Mouse (Mus musculus): ENCODE measurements around the gene Smad1. TPM values are rescaled to one million over a fixed set of nuclear protein-coding genes. Genes with fewer than 3 reads are reported as not detected.

Gene Smad1
- polyA plus RNA-seq, 1 experiment from 2014 or later: 38.3 TPM

DNA sequence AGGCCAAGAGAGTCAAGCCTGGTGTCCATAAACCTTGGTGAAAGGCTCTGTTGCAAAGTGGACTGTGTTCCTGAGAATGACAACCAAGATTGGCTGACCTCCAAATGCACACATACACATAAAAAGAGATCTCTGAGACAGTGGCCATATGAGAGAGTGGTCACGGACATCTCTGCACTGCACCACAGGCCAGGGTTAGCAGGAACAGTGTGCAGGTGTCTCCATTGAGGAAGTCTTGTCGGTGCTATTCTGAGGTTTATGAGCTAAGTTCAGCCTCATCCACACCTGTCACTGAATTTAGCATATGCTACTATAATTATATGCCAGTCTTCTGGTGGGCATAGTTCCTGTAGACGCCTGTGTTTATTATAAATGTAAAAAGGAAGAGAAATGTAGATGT lies 33.6 kb downstream of the Smad1 start:
- H3K9me3 ChIP-seq (ENCODE audit: low read length): no peaks in the 10 kb centered on the region
- H3K9ac ChIP-seq (replicated peaks; ENCODE audit: low read length): no peak overlapping the region
- H3K27ac ChIP-seq (ENCODE audit: low read length): no peak overlapping the region
- WGBS: 93% methylated on average over 3 of the region's 3 CpGs
- no peak for ATAC-seq (ENCODE audit: low FRiP score, low TSS enrichment)
- peaks cover 25% of the 10 kb centered on the region for H3K36me3 ChIP-seq (ENCODE audit: insufficient read depth, low read length)
- H3K4me1 ChIP-seq (ENCODE audit: insufficient read depth, low read length): peaks cover 45% of the 10 kb centered on the region
- no peaks in the 10 kb centered on the region for H3K27me3 ChIP-seq (ENCODE audit: insufficient read depth, low read length)
- H3K4me2 ChIP-seq (replicated peaks; ENCODE audit: low read depth, low read length): no peak overlapping the region
- H3K4me3 ChIP-seq (ENCODE audit: low read length): no peak overlapping the region

DNA sequence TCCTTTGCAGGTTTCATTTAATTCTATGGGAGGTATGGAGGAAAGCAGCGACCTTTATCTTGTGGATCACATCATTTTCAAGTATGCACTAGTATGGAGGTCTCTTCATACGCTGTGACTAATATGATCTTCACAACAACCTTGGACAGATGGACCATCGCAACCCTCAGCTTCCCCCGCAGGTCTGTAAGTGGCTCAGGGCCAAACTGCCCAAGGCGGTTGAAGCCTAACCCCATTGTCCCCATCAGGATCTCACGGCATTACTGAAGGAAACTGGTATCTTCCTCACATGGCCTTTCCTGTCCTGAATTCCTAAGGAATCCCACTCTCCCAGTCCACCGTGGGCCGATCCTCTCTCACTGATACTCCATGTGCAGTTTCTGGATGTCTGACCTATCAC lies 34.5 kb downstream of the Smad1 start:
- 83% methylated on average over 8 of the region's 8 CpGs for WGBS
- no peak overlapping the region for H3K4me2 ChIP-seq (replicated peaks; ENCODE audit: low read depth, low read length)
- no peak overlapping the region for H3K4me3 ChIP-seq (ENCODE audit: low read length)
- H3K36me3 ChIP-seq (ENCODE audit: insufficient read depth, low read length): peaks cover 18% of the 10 kb centered on the region
- no peaks in the 10 kb centered on the region for H3K27me3 ChIP-seq (ENCODE audit: insufficient read depth, low read length)
- no peak overlapping the region for H3K27ac ChIP-seq (ENCODE audit: low read length)
- H3K9me3 ChIP-seq (ENCODE audit: low read length): no peaks in the 10 kb centered on the region
- no peak overlapping the region for H3K9ac ChIP-seq (replicated peaks; ENCODE audit: low read length)
- H3K4me1 ChIP-seq (ENCODE audit: insufficient read depth, low read length): peaks cover 53% of the 10 kb centered on the region
- ATAC-seq (ENCODE audit: low FRiP score, low TSS enrichment): no peak

DNA sequence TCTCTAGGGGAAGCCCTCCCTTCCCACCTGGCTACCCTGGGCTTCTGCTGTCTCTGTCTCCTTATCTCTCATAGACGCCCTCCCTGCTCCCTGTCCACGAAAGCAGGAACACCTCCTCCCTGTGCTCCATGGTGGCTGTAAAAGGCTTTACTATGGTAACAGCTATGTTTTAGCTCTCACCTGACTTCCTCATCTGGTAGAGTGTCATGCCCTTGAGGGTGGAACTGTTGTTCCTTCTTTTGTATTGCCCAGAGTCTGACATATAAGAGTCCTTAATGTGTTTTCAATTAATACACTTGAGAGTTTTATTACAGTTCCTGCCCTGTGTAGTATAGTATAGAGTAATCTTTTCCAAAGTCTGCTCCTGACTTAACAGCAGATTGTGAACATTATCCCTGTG lies 36.9 kb downstream of the Smad1 start:
- Histone ChIP-seq H3K4me2 (replicated peaks; ENCODE audit: low read depth, low read length) (no peak overlapping the region), H3K36me3 (ENCODE audit: insufficient read depth, low read length) (peaks cover 16% of the 10 kb centered on the region), H3K4me3 (ENCODE audit: low read length) (no peak overlapping the region), H3K9me3 (ENCODE audit: low read length) (no peaks in the 10 kb centered on the region), H3K27ac (ENCODE audit: low read length) (no peak overlapping the region), H3K27me3 (ENCODE audit: insufficient read depth, low read length) (no peaks in the 10 kb centered on the region), H3K4me1 (ENCODE audit: insufficient read depth, low read length) (peaks cover 34% of the 10 kb centered on the region), H3K9ac (replicated peaks; ENCODE audit: low read length) (no peak overlapping the region)
- ATAC-seq (ENCODE audit: low FRiP score, low TSS enrichment): 0 out of 2 replicates have a peak, but pooled peaks have one; percentile 24
- WGBS: 56% methylated on average over 2 of the region's 2 CpGs

DNA sequence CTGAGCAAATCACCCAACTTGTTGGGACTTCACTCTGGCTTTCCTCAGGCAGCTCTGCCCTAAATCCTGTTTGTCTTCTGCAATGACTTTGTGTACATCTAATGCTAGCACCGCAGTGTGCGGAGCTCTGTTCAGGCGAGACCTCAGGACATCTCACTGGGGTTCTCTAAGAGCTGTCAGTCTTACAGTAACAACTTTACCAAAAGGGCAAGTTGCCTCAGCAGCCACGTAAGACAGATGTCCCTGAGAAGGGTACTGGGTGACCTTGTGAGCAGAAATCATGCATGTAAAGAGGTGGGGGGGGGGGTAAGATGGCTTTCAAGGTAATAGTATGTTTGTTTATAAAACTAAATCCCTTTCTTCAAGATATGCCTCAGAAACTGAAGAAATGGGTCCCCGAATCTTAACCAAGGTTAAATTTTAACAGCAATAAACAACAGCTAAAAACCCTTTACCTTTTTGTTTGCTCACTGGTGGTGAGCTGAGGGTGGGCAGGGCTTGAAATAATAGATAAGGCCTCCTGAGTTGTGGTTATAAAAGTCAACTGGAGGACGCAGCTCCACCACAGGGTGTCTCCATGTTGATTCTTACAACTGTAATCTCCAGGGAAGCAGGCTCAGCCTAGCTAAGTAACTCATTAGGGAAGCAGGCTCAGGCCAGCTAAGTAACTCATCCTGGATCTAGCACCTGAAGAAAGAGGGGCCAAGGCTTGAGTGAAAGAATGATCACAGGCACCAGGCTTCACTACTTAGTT lies 38.4 kb downstream of the Smad1 start:
- H3K27ac ChIP-seq (ENCODE audit: low read length): peak overlapping the region; percentile 67
- no peak overlapping the region for H3K4me3 ChIP-seq (ENCODE audit: low read length)
- no peak overlapping the region for H3K4me2 ChIP-seq (replicated peaks; ENCODE audit: low read depth, low read length)
- peaks cover 30% of the 10 kb centered on the region for H3K4me1 ChIP-seq (ENCODE audit: insufficient read depth, low read length)
- 0 out of 2 replicates have a peak, but pooled peaks have one; percentile 25 for ATAC-seq (ENCODE audit: low FRiP score, low TSS enrichment)
- 0 out of 2 replicates have a peak overlapping the region, but pooled peaks have one; percentile 12 for H3K9ac ChIP-seq (replicated peaks; ENCODE audit: low read length)
- no peaks in the 10 kb centered on the region for H3K9me3 ChIP-seq (ENCODE audit: low read length)
- no peaks in the 10 kb centered on the region for H3K27me3 ChIP-seq (ENCODE audit: insufficient read depth, low read length)
- peaks cover 16% of the 10 kb centered on the region for H3K36me3 ChIP-seq (ENCODE audit: insufficient read depth, low read length)
- 59% methylated on average over 6 of the region's 6 CpGs for WGBS

DNA sequence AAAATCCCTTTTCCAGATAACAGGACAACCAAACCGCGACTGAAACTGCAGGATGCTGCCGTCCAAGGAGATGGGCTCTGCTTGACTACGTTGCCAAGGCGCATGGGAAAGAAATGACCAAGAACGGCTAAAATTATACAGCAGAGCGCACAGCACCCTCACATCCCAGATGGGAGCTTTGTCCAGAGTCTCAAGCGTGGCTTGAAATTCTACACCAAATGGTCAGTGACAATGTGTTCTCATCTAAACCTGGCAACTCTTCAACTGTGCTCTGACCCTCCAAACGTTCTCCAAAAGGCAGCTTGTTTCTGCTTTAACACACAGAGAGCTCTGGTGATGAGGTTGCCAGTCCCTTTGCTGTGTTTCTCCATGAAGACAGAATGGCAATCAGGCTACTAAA lies 39.0 kb downstream of the Smad1 start:
- H3K27ac ChIP-seq (ENCODE audit: low read length): peak overlapping the region; percentile 67
- H3K27me3 ChIP-seq (ENCODE audit: insufficient read depth, low read length): no peaks in the 10 kb centered on the region
- no peak overlapping the region for H3K4me2 ChIP-seq (replicated peaks; ENCODE audit: low read depth, low read length)
- 0 out of 2 replicates have a peak overlapping the region, but pooled peaks have one; percentile 12 for H3K9ac ChIP-seq (replicated peaks; ENCODE audit: low read length)
- H3K9me3 ChIP-seq (ENCODE audit: low read length): no peaks in the 10 kb centered on the region
- H3K4me1 ChIP-seq (ENCODE audit: insufficient read depth, low read length): peaks cover 30% of the 10 kb centered on the region
- peaks cover 13% of the 10 kb centered on the region for H3K36me3 ChIP-seq (ENCODE audit: insufficient read depth, low read length)
- WGBS: 51% methylated on average over 9 of the region's 9 CpGs
- H3K4me3 ChIP-seq (ENCODE audit: low read length): no peak overlapping the region
- ATAC-seq (ENCODE audit: low FRiP score, low TSS enrichment): no peak

DNA sequence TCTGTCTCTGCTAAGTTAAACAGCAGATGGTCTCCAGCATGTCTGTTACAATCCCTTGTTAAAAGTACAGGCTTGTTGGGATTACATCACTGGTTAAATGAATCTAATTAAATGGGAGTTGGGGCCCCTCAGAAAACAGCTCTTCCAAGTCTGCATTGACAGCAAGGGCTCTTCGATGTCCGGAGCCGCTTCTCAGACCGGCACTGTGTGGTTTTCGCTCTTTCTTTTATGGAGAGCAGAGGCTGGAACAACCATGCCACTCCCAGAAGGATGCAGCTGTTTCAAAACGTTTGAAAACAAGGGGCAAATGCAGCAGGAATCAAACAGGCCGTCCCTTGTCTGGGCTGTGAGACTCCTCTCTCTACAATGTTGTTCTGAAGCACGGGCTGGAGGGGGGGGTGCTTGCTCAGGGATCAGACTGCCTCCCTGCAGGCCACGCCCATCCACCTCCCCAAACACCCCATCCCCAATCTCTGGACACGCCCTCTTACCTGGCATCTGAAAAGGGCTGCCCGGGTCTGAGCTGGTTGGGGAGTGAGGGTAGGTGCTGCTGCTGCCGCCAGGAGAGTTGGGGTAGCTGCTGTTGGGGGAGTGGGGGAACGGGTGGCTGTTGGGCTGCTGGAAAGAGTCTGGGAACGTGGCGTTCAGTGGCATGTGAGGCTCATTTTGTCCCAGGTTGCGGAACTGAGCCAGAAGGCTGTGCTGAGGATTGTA lies 43.4 kb downstream of the Smad1 start:
- H3K36me3 ChIP-seq (ENCODE audit: insufficient read depth, low read length): peaks cover 14% of the 10 kb centered on the region; the same call in 1 of the 2 replicates
- H3K9ac ChIP-seq (replicated peaks; ENCODE audit: low read length): no peak overlapping the region
- H3K4me3 ChIP-seq (ENCODE audit: low read length): no peak overlapping the region
- H3K4me1 ChIP-seq (ENCODE audit: insufficient read depth, low read length): peaks cover 10% of the 10 kb centered on the region
- no peak overlapping the region for H3K4me2 ChIP-seq (replicated peaks; ENCODE audit: low read depth, low read length)
- H3K9me3 ChIP-seq (ENCODE audit: low read length): no peaks in the 10 kb centered on the region
- no peak overlapping the region for H3K27ac ChIP-seq (ENCODE audit: low read length)
- H3K27me3 ChIP-seq (ENCODE audit: insufficient read depth, low read length): no peaks in the 10 kb centered on the region
- WGBS: 53% methylated on average over 16 of the region's 16 CpGs
- peak; percentile 43; the same call in 1 of the 2 replicates for ATAC-seq (ENCODE audit: low FRiP score, low TSS enrichment)

DNA sequence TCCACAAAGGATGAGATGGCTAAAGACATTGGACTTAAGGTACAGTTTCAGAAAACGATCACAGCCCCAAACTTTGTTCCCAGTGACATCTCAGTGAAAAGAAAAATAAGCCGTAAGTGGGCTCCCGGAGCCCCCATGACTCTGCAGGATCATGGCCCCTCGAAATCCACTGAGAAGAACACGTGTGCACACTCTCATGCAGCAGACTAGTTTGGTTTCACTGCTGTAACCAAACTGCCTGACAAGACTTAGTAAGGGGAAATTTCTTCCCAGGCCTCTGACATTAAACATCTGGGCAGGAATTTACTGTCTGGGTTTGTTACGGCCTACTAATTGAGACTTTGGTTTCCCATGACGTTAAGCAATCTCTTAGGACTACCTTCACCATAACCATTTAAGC lies 45.3 kb downstream of the Smad1 start:
- H3K27ac ChIP-seq (ENCODE audit: low read length): no peak overlapping the region

DNA sequence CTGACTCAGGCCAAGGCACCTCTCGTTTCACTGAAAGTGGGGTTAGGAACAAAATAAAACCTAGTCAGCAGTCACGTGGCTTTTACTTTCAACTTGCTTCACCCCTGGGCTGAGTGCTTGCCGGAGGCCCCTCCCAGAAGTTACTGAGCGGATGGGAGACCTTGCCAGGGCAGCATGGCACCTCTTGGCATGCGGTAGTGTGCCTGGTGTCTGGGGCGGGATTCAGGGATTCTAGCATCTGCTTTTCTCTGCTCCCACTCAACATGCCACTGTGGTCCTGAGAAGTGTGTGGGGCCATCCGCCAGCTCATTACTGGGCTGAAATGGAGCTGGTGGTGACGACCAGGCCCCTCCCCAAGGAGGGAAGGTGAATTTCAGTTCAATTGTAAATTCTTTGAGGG lies 47.4 kb downstream of the Smad1 start:
- no peaks in the 10 kb centered on the region for H3K9me3 ChIP-seq (ENCODE audit: low read length)
- no peak overlapping the region for H3K9ac ChIP-seq (replicated peaks; ENCODE audit: low read length)
- H3K36me3 ChIP-seq (ENCODE audit: insufficient read depth, low read length): peaks cover 15% of the 10 kb centered on the region
- WGBS: 84% methylated on average over 8 of the region's 8 CpGs
- ATAC-seq (ENCODE audit: low FRiP score, low TSS enrichment): no peak
- no peak overlapping the region for H3K4me3 ChIP-seq (ENCODE audit: low read length)
- no peak overlapping the region for H3K4me2 ChIP-seq (replicated peaks; ENCODE audit: low read depth, low read length)
- no peaks in the 10 kb centered on the region for H3K27me3 ChIP-seq (ENCODE audit: insufficient read depth, low read length)
- H3K4me1 ChIP-seq (ENCODE audit: insufficient read depth, low read length): no peaks in the 10 kb centered on the region
- no peak overlapping the region for H3K27ac ChIP-seq (ENCODE audit: low read length)

More for the DNA sequence above, 45.3 kb downstream of the Smad1 start:
- Histone ChIP-seq H3K9me3 (ENCODE audit: low read length) (no peaks in the 10 kb centered on the region), H3K9ac (replicated peaks; ENCODE audit: low read length) (no peak overlapping the region), H3K4me2 (replicated peaks; ENCODE audit: low read depth, low read length) (no peak overlapping the region), H3K36me3 (ENCODE audit: insufficient read depth, low read length) (peaks cover 14% of the 10 kb centered on the region; the same call in 1 of the 2 replicates), H3K4me1 (ENCODE audit: insufficient read depth, low read length) (no peaks in the 10 kb centered on the region), H3K4me3 (ENCODE audit: low read length) (no peak overlapping the region), H3K27me3 (ENCODE audit: insufficient read depth, low read length) (no peaks in the 10 kb centered on the region)
- whole genome bisulfite sequencing: 60% methylated on average over 7 of the region's 7 CpGs
- ATAC-seq (ENCODE audit: low FRiP score, low TSS enrichment): no peak

DNA sequence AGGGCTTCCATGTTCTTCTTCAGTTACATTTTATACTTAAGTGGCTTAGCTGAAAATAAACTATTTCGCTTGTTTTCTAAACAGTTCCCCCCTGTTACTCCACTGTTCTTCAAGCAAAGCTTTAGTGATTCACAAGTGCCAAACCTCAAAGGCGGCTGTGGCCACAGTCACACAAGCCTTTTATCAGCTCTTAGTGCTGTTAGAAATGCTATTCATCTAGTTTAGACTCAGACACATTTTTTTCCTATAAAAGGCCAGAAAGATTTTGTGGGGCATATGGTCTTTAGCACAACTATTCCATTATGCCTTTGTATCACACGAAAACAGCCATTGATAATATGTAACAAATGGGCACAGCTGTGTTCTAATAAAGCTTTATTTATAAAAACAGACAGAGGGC lies 48.5 kb downstream of the Smad1 start:
- Histone ChIP-seq H3K4me1 (ENCODE audit: insufficient read depth, low read length) (no peaks in the 10 kb centered on the region), H3K4me3 (ENCODE audit: low read length) (no peak overlapping the region), H3K9me3 (ENCODE audit: low read length) (no peaks in the 10 kb centered on the region), H3K27me3 (ENCODE audit: insufficient read depth, low read length) (no peaks in the 10 kb centered on the region), H3K36me3 (ENCODE audit: insufficient read depth, low read length) (peaks cover 22% of the 10 kb centered on the region), H3K4me2 (replicated peaks; ENCODE audit: low read depth, low read length) (no peak overlapping the region), H3K9ac (replicated peaks; ENCODE audit: low read length) (no peak overlapping the region), H3K27ac (ENCODE audit: low read length) (peak overlapping the region; percentile 59; the same call in 1 of the 2 replicates)
- 88% methylated on average over 3 of the region's 3 CpGs for WGBS
- no peak for ATAC-seq (ENCODE audit: low FRiP score, low TSS enrichment)

DNA sequence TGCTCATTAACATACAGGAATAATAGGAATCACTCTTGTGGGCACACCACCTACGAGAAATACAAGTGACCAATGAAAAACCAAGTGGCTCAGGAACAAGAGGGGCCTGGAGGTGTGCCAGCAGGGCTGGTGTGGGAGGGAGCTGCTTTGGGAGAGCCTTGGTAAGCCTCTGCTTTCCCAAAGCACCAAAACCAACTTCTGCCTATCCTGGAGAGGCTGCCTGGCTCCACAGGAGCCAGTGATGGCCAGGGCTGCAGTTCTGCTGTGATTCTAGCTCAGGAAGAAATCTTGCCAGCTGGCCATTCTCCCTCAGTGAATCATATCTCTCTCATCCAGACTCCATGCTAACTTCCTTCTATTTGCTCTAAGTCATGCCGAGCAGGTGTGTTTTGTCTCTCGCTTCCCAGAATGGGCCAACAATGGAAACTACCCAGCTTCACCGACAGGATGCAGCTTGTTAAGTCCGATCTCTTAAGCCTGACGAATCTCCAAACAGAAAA lies 49.2 kb downstream of the Smad1 start:
- WGBS: 58% methylated on average over 6 of the region's 6 CpGs
- no peak for ATAC-seq (ENCODE audit: low FRiP score, low TSS enrichment)

More for the DNA sequence above, 49.2 kb downstream of the Smad1 start:
- no peaks in the 10 kb centered on the region for H3K9me3 ChIP-seq (ENCODE audit: low read length)
- H3K36me3 ChIP-seq (ENCODE audit: insufficient read depth, low read length): peaks cover 24% of the 10 kb centered on the region
- H3K27ac ChIP-seq (ENCODE audit: low read length): peak overlapping the region; percentile 35
- H3K4me1 ChIP-seq (ENCODE audit: insufficient read depth, low read length): no peaks in the 10 kb centered on the region
- no peaks in the 10 kb centered on the region for H3K27me3 ChIP-seq (ENCODE audit: insufficient read depth, low read length)
- no peak overlapping the region for H3K4me2 ChIP-seq (replicated peaks; ENCODE audit: low read depth, low read length)
- H3K9ac ChIP-seq (replicated peaks; ENCODE audit: low read length): no peak overlapping the region
- no peak overlapping the region for H3K4me3 ChIP-seq (ENCODE audit: low read length)

All from kidney, embryonic 16.5 days (tissue).